In the genomic region with DNA sequence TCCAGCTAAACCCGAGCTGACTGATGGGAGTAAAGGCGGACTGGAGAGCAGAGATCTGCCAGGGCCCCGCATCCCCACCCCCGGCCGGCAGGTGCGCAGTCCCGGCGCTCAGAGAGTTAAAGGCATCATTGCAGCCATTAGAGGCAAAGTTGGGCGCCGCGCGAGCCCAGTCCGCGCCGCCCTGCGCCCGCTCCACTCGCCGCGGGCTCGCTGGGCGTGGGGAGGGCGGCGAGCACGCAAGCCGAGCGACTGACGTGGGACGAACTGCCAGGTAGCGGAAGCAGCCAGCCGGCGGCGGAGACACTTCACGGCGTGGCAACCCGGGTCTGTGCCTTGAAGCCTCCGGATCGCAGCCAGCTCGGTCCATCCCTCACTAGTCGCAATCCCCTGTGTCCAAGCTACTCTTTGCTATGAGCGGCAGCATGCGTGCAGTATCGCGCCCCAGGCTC, we compare ENCODE assay signal across 8 mouse cellular contexts. TPM values are rescaled to one million over a fixed set of nuclear protein-coding genes. Genes with fewer than 3 reads are reported as not detected.
A peak's percentile ranks its signal among the peaks of the same experiment; 100 is the strongest.
DNase-seq lines count a peak whose midpoint lies in the region; ATAC-seq and TF ChIP-seq lines count a peak whose summit lies in the region.

A gene (plus strand): TSS at position 252 of the 449 bp plus-strand sequence.

- under 1% methylated on average over 43 of the region's 44 CpGs for WGBS in heart, postnatal 0 days
- WGBS in stomach, embryonic 15.5 days: under 1% methylated on average over 44 of the region's 44 CpGs

- H3K27ac ChIP-seq in heart, postnatal 0 days (ENCODE audit: low read depth): no peak within 1 kb of the TSS
- no peak within 1 kb of the TSS for H3K27ac ChIP-seq in stomach, embryonic 15.5 days

- H3K9ac ChIP-seq in heart, postnatal 0 days (replicated peaks; ENCODE audit: low read depth, low read length): 0 out of 2 replicates have a peak within 1 kb of the TSS, but pooled peaks have one; percentile 29
- H3K9ac ChIP-seq in stomach, embryonic 15.5 days: peak within 1 kb of the TSS; percentile 24; the same call in 1 of the 2 replicates

- peak; percentile 11 for DNase-seq in urinary bladder, postnatal 25 days (ENCODE audit: low spot score)
- no peak for DNase-seq in urinary bladder, postnatal 14 days (ENCODE audit: low spot score)
- DNase-seq in embryo, embryonic 10.5 days (ENCODE audit: low spot score): peak; percentile 60
- DNase-seq in heart, postnatal 0 days (ENCODE audit: low spot score): no peak
- peak; percentile 27 to 42 for DNase-seq in kidney, postnatal 4 days
- DNase-seq in urinary bladder, postnatal 10 days (ENCODE audit: low spot score): no peak

- H3K4me2 ChIP-seq in heart, postnatal 0 days (ENCODE audit: low read depth, low read length): peak within 1 kb of the TSS; percentile 75
- peak within 1 kb of the TSS; percentile 95 for H3K4me2 ChIP-seq in stomach, embryonic 15.5 days

- H3K4me3 ChIP-seq in heart, postnatal 0 days (ENCODE audit: low read depth, low read length): peak within 1 kb of the TSS; percentile 55
- H3K4me3 ChIP-seq in stomach, embryonic 15.5 days (replicated peaks): peak within 1 kb of the TSS; percentile 50

- TF ChIP-seq EP300 in heart, postnatal 0 days (IDR thresholded peaks at IDR 0.05; ENCODE audit: low read depth): no peak

- peak; percentile 39 for ATAC-seq in heart, postnatal 0 days (ENCODE audit: insufficient read depth, low read depth)
- ATAC-seq in megakaryocyte-erythroid progenitor cell, adult 5-6 weeks (replicated peaks; ENCODE audit: low FRiP score, low TSS enrichment, poor library complexity, severe bottlenecking): 0 out of 2 replicates have a peak, but pooled peaks have one; percentile 19
- no peak for ATAC-seq in stomach, embryonic 15.5 days (ENCODE audit: insufficient read depth, low FRiP score, low read depth)

- H3K27me3 ChIP-seq in heart, postnatal 0 days (ENCODE audit: control insufficient read depth, insufficient read depth, low read length): peaks cover 50% of the 10 kb centered on the region
- H3K27me3 ChIP-seq in stomach, embryonic 15.5 days (replicated peaks): peaks cover 32% of the 10 kb centered on the region

- H3K36me3 ChIP-seq in heart, postnatal 0 days (replicated peaks; ENCODE audit: control insufficient read depth, insufficient read depth, low read length): no peaks in the 10 kb centered on the region
- no peaks in the 10 kb centered on the region for H3K36me3 ChIP-seq in stomach, embryonic 15.5 days

- no peak for TF ChIP-seq CTCF in heart, postnatal 0 days (IDR thresholded peaks at IDR 0.05; ENCODE audit: low read depth)

- no peaks in the 10 kb centered on the region for H3K4me1 ChIP-seq in heart, postnatal 0 days (ENCODE audit: control insufficient read depth, insufficient read depth)
- H3K4me1 ChIP-seq in stomach, embryonic 15.5 days: no peaks in the 10 kb centered on the region

- no peaks in the 10 kb centered on the region for H3K9me3 ChIP-seq in heart, postnatal 0 days (replicated peaks; ENCODE audit: control insufficient read depth, low read length)
- H3K9me3 ChIP-seq in stomach, embryonic 15.5 days: no peaks in the 10 kb centered on the region

RNA-seq across cellular contexts. Expression of the gene that starts here (rescaled TPM):
- not detected in 2 replicates for total RNA-seq in heart, postnatal 0 days (2014; rRNA removed; ENCODE audit: low replicate concordance)
- polyA plus RNA-seq in heart, postnatal 0 days (2015; fragmentation: Nextera tagmentation; extraction: Ambion mirVana): 0.04 and 0.05 TPM in 2 replicates
- not detected in 2 replicates for total RNA-seq in megakaryocyte-erythroid progenitor cell, adult 5-6 weeks (2014; fragmentation: Nextera tagmentation)
- not detected in 2 replicates for total RNA-seq in megakaryocyte-erythroid progenitor cell, adult 5-6 weeks (2017)
- polyA plus RNA-seq in stomach, embryonic 15.5 days (2015; fragmentation: Nextera tagmentation; extraction: Ambion mirVana): 1.2 and 1.8 TPM in 2 replicates

Comparison
In these comparisons a context has a peak if more than half of its experiments do, and no peak if none do; other contexts are left out.
1. DNase-seq: peak in urinary bladder, postnatal 25 days (single experiment), embryo, embryonic 10.5 days (single experiment) and kidney, postnatal 4 days (2 of 2); none in urinary bladder, postnatal 14 days (single experiment), heart, postnatal 0 days (single experiment) and urinary bladder, postnatal 10 days (single experiment).
2. Peak in ATAC-seq, H3K4me3 ChIP-seq, H3K9ac ChIP-seq and H3K4me2 ChIP-seq in heart, postnatal 0 days; RNA of the gene not detected or under 1 TPM.
3. Peak in ATAC-seq in megakaryocyte-erythroid progenitor cell, adult 5-6 weeks; RNA of the gene not detected or under 1 TPM.